Mouse (Mus musculus) midbrain, embryonic 11.5 days (tissue): Measurements from ENCODE around the gene Pole4. TPM values are rescaled to one million over a fixed set of nuclear protein-coding genes. Genes with fewer than 3 reads are reported as not detected.

Source experiments
- ATAC-seq: fragments of 200-750 bp; cut with Nextera tagmentation; 2 replicates; pipeline ENCODE4 v1.8.0; 2017; ENCODE audit warnings: moderate TSS enrichment, moderate library complexity; ENCODE audit not compliant: low FRiP score
- DNase-seq: peaks from one replicate; pipeline ENCODE4 v3.0.0; 2015; ENCODE audit warnings: low spot score; ENCODE audit errors: missing footprints
- H3K27ac ChIP-seq: fragments of 300-500 bp; sonication (generic); 2 replicates; pipeline ENCODE4 v1.5.1; 2014; ENCODE audit warnings: low read depth, low read length
- H3K27me3 ChIP-seq: fragments of 300-500 bp; sonication (generic); 2 replicates; pipeline ENCODE4 v1.6.1; 2014; ENCODE audit warnings: mild to moderate bottlenecking, low read length, moderate library complexity, mixed read lengths; ENCODE audit not compliant: control insufficient read depth, insufficient read depth
- H3K36me3 ChIP-seq: fragments of 300-500 bp; sonication (generic); 2 replicates; pipeline ENCODE4 v1.6.1; 2014; ENCODE audit warnings: mild to moderate bottlenecking, low read length, moderate library complexity, mixed read lengths; ENCODE audit not compliant: control insufficient read depth, insufficient read depth
- H3K4me1 ChIP-seq: fragments of 300-500 bp; sonication (generic); 2 replicates; pipeline ENCODE4 v1.6.1; 2014; ENCODE audit warnings: low read length; ENCODE audit not compliant: control insufficient read depth, insufficient read depth
- H3K4me2 ChIP-seq: fragments of 300-500 bp; sonication (generic); 2 replicates; pipeline ENCODE4 v1.6.1; 2014; ENCODE audit warnings: mild to moderate bottlenecking, moderate library complexity
- H3K4me3 ChIP-seq: fragments of 300-500 bp; sonication (generic); 2 replicates; pipeline ENCODE4 v1.5.1; 2014; ENCODE audit warnings: low read depth, low read length
- H3K9ac ChIP-seq: fragments of 300-500 bp; sonication (generic); 2 replicates; pipeline ENCODE4 v1.6.1; 2014; ENCODE audit warnings: low read length
- H3K9me3 ChIP-seq: fragments of 300-500 bp; sonication (generic); 2 replicates; pipeline ENCODE4 v1.6.1; 2016; ENCODE audit warnings: low read length; ENCODE audit not compliant: control insufficient read depth
- WGBS: fragments of 180-500 bp; shearing (Covaris S2); extraction: QIAGEN DNeasy Blood & Tissue Kit; methylation state at CpG from one replicate; pipeline ENCODE4 v1.1.7; 2014; 5-methylcytosine and 5-hydroxymethylcytosine counted together
- polyA plus RNA-seq: library from polyadenylated mRNA; unstranded; fragments of >200 nt; fragmentation: Nextera tagmentation; extraction: Ambion mirVana; gene quantifications from 2 replicates; pipeline ENCODE4 v1.2.1, GENCODE M21; 2014

Pole4 gene
- polyA plus RNA-seq, 1 experiment from 2014 or later = 107 TPM

DNA sequence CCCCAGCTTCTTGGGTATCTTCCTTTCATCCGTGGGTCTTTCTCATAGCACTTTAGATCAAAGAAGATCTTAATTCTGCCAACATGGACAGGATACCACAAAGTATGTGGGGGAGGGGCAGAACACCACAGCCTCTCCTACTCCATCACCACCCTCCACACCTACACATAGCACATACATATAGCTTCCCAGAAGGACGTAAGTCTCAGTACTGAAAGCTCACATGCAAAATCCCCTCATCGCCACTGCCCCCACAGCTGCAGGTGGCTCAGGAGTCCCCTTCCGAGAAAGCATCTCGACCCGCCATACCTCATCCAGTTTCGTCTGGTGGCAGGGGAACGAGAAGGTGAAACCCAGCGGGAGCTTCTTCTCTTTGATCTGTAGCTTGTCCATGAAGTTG, 39.4 kb upstream of the Pole4 start:
- Histone ChIP-seq H3K9me3 (no peaks in the 10 kb centered on the region), H3K36me3 (peaks cover 4% of the 10 kb centered on the region; the same call in 1 of the 2 replicates), H3K9ac (no peak overlapping the region), H3K4me2 (no peak overlapping the region), H3K4me3 (no peak overlapping the region), H3K27ac (no peak overlapping the region), H3K4me1 (no peaks in the 10 kb centered on the region), H3K27me3 (no peaks in the 10 kb centered on the region)
- WGBS = 90% methylated on average over 9 of the region's 9 CpGs
- ATAC-seq = no peak
- no peak for DNase-seq

GRCm38 (mm10) chr6:82741518-82741880, 36.3 kb upstream of the Pole4 start:
- Histone ChIP-seq H3K9ac (no peak overlapping the region), H3K4me3 (no peak overlapping the region), H3K4me2 (no peak overlapping the region), H3K9me3 (no peaks in the 10 kb centered on the region), H3K27me3 (no peaks in the 10 kb centered on the region), H3K27ac (no peak overlapping the region), H3K4me1 (no peaks in the 10 kb centered on the region), H3K36me3 (peaks cover 4% of the 10 kb centered on the region)
- no peak for ATAC-seq
- WGBS = 87% methylated on average over 5 of the region's 5 CpGs
- no peak for DNase-seq

DNA sequence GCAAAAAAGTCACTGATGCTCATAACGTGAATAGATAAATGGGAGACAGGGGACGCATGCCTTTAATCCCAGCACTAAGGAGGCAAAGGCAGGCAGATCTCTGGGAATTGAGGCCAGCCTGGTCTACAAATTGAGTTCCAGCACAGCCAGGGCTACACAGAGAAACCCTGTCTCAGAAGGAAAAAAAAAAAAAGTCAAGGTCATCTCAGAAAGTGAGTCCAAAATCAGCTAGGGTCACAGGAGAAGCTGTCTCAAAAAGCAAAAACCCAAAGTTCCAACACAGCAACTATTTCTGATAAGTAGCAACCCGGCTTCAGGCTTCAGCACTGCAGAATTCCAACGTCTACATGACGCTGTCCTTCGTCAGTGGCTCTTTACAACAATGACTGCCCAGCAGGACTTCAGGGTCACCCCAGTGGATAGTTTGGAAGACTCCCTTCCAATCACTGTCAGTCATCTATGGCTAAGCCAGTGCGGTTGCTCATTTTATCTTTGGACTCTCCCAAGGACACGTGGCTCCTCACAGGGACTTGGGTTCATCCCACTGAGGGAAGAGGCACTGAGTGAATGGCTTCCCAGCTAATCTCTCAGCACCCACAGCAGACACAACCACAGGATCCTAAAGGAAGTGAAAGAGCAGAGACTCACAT, 35.8 kb upstream of the Pole4 start:
- Histone ChIP-seq H3K4me3 (no peak overlapping the region), H3K4me1 (no peaks in the 10 kb centered on the region), H3K36me3 (peaks cover 4% of the 10 kb centered on the region), H3K27me3 (no peaks in the 10 kb centered on the region), H3K9me3 (no peaks in the 10 kb centered on the region), H3K27ac (no peak overlapping the region), H3K9ac (no peak overlapping the region), H3K4me2 (no peak overlapping the region)
- DNase-seq = peak; percentile 81
- WGBS = 82% methylated on average over 8 of the region's 8 CpGs
- ATAC-seq = no peak

- no peak overlapping the region for H3K4me2 ChIP-seq
- no peak overlapping the region for H3K9ac ChIP-seq
- H3K27ac ChIP-seq = no peak overlapping the region
- whole genome bisulfite sequencing = 50% methylated on average over 6 of the region's 6 CpGs
- no peak overlapping the region for H3K4me3 ChIP-seq
- H3K9me3 ChIP-seq = no peaks in the 10 kb centered on the region
- peak; percentile 98 for DNase-seq
- ATAC-seq = peak; percentile 64; the same call in 1 of the 2 replicates
- no peaks in the 10 kb centered on the region for H3K27me3 ChIP-seq
- peaks cover 4% of the 10 kb centered on the region for H3K36me3 ChIP-seq
- no peaks in the 10 kb centered on the region for H3K4me1 ChIP-seq
These were observed 35.1 kb upstream of the Pole4 start for GRCm38 (mm10) chr6:82740269-82740668.

DNA sequence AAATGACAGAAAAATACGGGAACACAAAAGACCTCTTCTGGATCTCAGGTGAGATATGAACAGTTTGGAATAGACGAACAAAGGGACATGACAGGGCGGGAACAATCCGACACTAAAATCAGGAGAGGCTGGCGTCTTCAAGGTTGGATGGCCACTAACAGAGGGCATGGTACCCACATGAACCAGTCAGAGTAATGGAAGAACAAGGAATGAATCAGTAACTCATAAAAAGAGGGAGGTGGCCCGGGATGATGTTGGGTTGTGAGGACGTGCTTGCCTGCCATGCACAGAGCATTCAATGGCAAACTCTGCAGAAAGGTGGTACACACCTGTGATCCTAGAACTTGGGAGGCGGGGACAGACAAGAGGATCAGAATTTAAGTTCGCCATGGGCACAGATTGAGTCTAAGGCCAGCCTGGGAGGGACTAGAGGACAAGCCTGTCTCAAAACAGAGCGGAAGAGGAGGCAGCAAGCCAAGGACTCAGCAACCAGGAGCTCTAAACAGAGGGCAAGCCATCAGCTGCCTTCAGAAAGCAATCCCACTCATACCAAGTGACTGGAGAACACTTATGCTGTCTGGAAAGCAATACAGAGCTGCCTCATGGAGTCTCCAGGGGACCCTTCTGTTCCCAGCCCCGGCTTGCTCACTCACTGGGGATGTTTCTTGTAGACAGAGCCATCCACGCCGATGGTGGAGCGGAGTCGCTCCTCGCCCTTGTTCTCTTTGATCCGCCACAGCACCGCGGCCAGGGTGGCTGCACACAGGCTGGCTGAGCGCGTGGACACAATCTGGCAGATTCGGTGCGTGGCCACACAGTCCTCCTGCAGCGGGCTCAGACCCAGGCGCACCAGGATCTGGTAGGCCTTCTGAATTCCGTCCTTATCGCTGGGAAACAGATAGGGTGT, 32.7 kb upstream of the Pole4 start:
- Histone ChIP-seq H3K4me1 (no peaks in the 10 kb centered on the region), H3K9me3 (no peaks in the 10 kb centered on the region), H3K9ac (no peak overlapping the region), H3K27ac (no peak overlapping the region), H3K4me3 (no peak overlapping the region), H3K4me2 (no peak overlapping the region), H3K27me3 (no peaks in the 10 kb centered on the region), H3K36me3 (peaks cover 2% of the 10 kb centered on the region)
- DNase-seq = peak; percentile 70
- ATAC-seq = no peak
- 92% methylated on average over 27 of the region's 27 CpGs for WGBS

DNA sequence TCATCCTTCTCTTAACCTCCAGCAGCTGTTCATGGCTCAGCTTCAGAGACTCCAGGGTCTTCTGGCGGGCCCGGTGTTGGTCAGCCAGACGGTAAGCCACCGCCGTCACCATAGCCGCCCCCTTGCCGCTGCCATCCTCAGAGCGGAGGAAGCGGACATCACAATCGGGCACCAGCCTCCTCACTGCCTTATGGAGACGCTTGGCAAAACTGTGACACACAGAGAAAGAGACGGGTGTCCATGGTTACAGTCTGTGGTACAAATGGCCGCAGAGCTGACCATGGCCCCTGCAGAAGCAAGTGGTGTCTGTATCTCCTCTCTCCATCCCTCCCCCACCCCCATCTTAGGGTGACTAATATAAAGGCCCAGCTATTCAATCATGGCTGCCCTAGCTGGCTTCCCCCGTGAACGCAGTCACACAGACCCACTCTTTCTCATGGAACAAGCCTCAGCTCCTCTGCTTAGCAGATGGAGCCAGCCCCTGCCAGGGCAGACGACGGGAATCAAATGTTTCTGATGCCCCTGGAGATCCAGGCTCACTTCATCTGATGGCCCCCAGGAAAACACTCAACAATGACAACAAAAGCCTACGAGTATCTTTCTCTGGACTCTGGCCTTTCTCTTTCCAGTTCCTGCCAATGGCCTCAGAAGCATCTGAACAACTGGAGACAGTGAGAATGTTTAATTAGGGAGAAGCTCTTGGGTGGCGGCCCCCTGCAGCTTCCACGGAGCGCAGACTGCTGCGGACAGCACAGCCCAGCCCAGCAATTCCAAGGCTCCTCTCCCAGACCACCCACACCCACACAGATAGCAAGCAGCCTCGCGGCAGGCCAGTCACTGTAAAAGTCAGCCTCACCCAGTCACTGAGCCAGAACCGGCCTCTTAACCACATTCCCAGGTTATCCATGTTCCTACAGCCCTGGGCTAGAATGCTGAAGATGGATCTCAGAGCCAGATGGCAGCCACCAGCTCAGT, 31.7 kb upstream of the Pole4 start:
- 89% methylated on average over 25 of the region's 25 CpGs for WGBS
- H3K4me1 ChIP-seq = no peaks in the 10 kb centered on the region

DNA sequence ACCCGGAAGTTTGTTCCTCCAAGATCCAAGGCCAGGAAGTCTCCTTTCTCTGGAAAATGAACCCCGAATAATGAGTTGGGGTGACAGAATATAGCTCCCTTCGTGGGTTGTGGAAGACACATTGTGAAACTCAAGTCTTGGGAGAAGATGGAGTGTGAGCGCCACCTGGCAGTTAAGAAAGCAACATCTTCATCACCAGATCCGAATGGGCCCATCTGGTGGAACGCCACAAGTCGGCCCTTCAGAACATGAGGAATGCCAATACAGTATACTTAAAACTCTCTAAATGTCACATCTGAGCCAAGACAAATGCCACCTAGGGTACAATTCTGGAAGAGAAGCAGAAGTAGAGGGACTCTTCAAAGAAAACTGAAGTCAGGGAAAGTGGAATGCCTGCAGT, 30.2 kb upstream of the Pole4 start:
- no peak overlapping the region for H3K27ac ChIP-seq
- no peaks in the 10 kb centered on the region for H3K9me3 ChIP-seq
- ATAC-seq = no peak
- H3K36me3 ChIP-seq = peaks cover 4% of the 10 kb centered on the region
- no peaks in the 10 kb centered on the region for H3K4me1 ChIP-seq
- H3K4me2 ChIP-seq = no peak overlapping the region
- H3K4me3 ChIP-seq = no peak overlapping the region
- WGBS = 88% methylated on average over 7 of the region's 7 CpGs
- H3K27me3 ChIP-seq = no peaks in the 10 kb centered on the region
- no peak overlapping the region for H3K9ac ChIP-seq
- DNase-seq = no peak

More for the DNA sequence above, 31.7 kb upstream of the Pole4 start:
- Histone ChIP-seq H3K9me3 (no peaks in the 10 kb centered on the region), H3K4me2 (no peak overlapping the region), H3K27ac (no peak overlapping the region), H3K4me3 (no peak overlapping the region), H3K9ac (no peak overlapping the region), H3K36me3 (no peaks in the 10 kb centered on the region; the same call in 1 of the 2 replicates), H3K27me3 (no peaks in the 10 kb centered on the region)
- ATAC-seq (no peak), DNase-seq (peak; percentile 41)

GRCm38 (mm10) chr6:82728635-82729034, 23.5 kb upstream of the Pole4 start:
- Histone ChIP-seq H3K27me3 (no peaks in the 10 kb centered on the region), H3K9me3 (no peaks in the 10 kb centered on the region), H3K27ac (no peak overlapping the region), H3K9ac (no peak overlapping the region), H3K36me3 (peaks cover 18% of the 10 kb centered on the region), H3K4me1 (0 out of 2 replicates have a peak, but pooled peaks cover 2% of the 10 kb centered on the region), H3K4me2 (no peak overlapping the region), H3K4me3 (no peak overlapping the region)
- 96% methylated on average over 21 of the region's 21 CpGs for WGBS
- ATAC-seq (0 out of 2 replicates have a peak, but pooled peaks have one; percentile 19), DNase-seq (peak; percentile 60)
